Mouse (Mus musculus) small intestine, adult 2 months (tissue): ENCODE measurements around the gene S100a13.

ENCODE experiments used
- CTCF ChIP-seq: fragments of 200-500 bp; IDR thresholded peaks from 2 replicates; pipeline ENCODE4 v1.5.1; 2012; ENCODE audit warnings: low read depth, mild to moderate bottlenecking, control low read depth, inconsistent platforms, low read length, moderate library complexity, mixed read lengths; ENCODE audit not compliant: insufficient replicate concordance, insufficient read length; ENCODE audit errors: extremely low read depth
- POLR2A ChIP-seq: fragments of 200-500 bp; IDR thresholded peaks from 2 replicates; pipeline ENCODE4 v1.6.1; 2012; ENCODE audit warnings: low read depth, mild to moderate bottlenecking, control low read depth, inconsistent platforms, low read length, moderate library complexity

- no peak for TF ChIP-seq CTCF
- no peak for TF ChIP-seq POLR2A
Measured at GRCm38 (mm10) chr3:90535446-90535845, 21.2 kb downstream of the S100a13 start.
